Mouse (Mus musculus): ENCODE results near the gene Dok3. TPM values are rescaled to one million over a fixed set of nuclear protein-coding genes. Genes with fewer than 3 reads are reported as not detected.
"Not testable (repeated sequence)": the region's sequence is repeated elsewhere in the genome, so short reads cannot be mapped to it uniquely, and the experiment has no call there.

Dok3 gene
- polyA plus RNA-seq (2015; fragmentation: Nextera tagmentation; extraction: Ambion mirVana) = 2.3 and 2.8 TPM in 2 replicates

DNA sequence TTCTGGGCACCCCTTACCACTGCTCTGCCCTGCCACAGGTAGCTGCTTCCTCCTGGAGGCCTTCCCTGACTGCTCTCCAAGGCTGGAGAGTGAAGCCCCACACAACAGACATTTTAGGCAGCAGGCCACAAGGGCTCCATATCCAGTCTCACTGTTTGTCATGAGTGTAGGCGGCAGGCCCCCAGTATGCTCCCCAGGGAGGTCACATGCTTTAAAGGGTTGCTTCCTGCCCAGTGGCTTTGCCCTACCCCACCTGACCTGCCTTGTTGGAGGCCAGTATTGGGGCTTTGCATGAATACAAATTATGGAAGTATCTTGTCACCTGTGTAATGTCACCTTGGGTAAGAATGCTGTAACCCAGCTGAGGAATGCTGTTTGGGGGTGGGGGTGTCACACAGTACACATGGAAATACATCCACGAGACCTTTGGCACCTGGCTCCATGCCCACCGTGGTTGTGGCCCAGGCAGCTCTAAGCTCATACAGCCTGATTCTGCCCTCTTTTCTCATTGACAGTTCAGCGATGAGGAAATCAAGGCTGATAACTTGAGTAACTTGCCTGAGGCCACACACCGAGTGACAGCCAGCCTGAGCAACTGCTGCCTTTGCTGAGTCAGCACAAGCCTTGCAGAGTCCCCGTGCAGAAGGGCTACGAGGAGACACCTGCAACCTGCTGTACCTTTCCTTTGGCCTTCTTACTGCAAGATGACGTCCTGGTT is at the start of gene Dok3:
Gene Dok3, minus strand, starts transcription at position 99 of the 718 bp plus-strand sequence.
- 74% methylated on average over 8 of the region's 8 CpGs for WGBS
- Histone ChIP-seq H3K4me3 (no peak within 1 kb of the TSS), H3K27me3 (no peaks in the 10 kb centered on the region), H3K4me1 (no peaks in the 10 kb centered on the region), H3K9ac (no peak within 1 kb of the TSS), H3K9me3 (no peaks in the 10 kb centered on the region), H3K27ac (no peak within 1 kb of the TSS), H3K36me3 (peaks cover 56% of the 10 kb centered on the region), H3K4me2 (no peak within 1 kb of the TSS)
- ATAC-seq (ENCODE audit: insufficient number of reproducible peaks, insufficient read depth, low FRiP score, low TSS enrichment, low read depth) = no peak

GRCm38 (mm10) chr13:55578086-55578485 is 49.0 kb upstream of the Dok3 start:
- no peak overlapping the region for H3K27ac ChIP-seq
- H3K4me1 ChIP-seq = no peaks in the 10 kb centered on the region
- no peaks in the 10 kb centered on the region for H3K27me3 ChIP-seq
- no peaks in the 10 kb centered on the region for H3K36me3 ChIP-seq
- no peak overlapping the region for H3K4me2 ChIP-seq
- H3K4me3 ChIP-seq = no peak overlapping the region
- ATAC-seq (ENCODE audit: insufficient number of reproducible peaks, insufficient read depth, low FRiP score, low TSS enrichment, low read depth) = no peak
- H3K9me3 ChIP-seq = no peaks in the 10 kb centered on the region
- no peak overlapping the region for H3K9ac ChIP-seq
- 63% methylated on average over 4 of the region's 4 CpGs for WGBS

DNA sequence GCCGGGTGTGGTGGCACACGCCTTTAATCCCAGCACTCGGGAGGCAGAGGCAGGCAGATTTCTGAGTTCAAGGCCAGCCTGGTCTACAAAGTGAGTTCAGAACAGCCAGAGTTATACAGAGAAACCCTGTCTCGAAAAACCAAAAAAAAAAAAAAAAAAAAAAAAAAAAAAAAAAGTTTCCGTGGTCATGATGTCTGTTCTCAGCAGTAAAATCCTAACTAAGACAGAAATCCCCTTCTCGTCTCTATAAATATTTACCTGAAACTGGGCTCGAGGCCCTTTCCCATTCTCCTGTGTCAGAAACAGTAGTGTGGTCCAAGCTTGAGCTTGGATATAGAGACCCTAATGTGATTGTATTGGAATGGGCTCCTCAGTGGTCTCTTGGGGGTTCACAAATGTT is 47.8 kb upstream of the Dok3 start:
- WGBS = 90% methylated on average over 7 of the region's 7 CpGs
- not testable (repeated sequence) for ATAC-seq (ENCODE audit: insufficient number of reproducible peaks, insufficient read depth, low FRiP score, low TSS enrichment, low read depth); H3K4me3 ChIP-seq; H3K27me3 ChIP-seq; H3K9ac ChIP-seq; H3K36me3 ChIP-seq; H3K9me3 ChIP-seq; H3K4me1 ChIP-seq; H3K4me2 ChIP-seq; H3K27ac ChIP-seq

DNA sequence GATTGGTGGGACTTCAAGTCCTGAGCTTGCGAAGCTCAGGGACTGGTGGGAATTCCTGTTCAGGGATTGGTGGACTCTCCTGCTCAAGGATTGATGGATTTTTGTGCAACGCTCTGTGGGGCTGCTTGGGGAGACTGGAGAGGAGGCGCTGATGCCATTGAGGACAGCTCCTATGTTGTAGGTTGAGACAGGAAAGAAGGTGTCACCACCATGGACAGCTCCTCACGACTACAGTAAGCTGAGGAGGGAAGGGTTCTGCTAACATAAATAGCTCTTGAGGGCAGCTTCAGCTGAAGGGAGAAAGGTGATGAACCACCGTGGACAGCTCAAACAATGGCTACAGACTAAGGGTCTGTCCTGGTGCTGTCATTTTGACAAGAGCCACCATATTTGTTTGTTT is 46.8 kb upstream of the Dok3 start:
- H3K36me3 ChIP-seq = no peaks in the 10 kb centered on the region
- no peak overlapping the region for H3K9ac ChIP-seq
- H3K27me3 ChIP-seq = no peaks in the 10 kb centered on the region
- H3K9me3 ChIP-seq = no peaks in the 10 kb centered on the region
- peaks cover 5% of the 10 kb centered on the region for H3K4me1 ChIP-seq
- H3K27ac ChIP-seq = no peak overlapping the region
- H3K4me3 ChIP-seq = no peak overlapping the region
- 57% methylated on average over 5 of the region's 5 CpGs for WGBS
- ATAC-seq (ENCODE audit: insufficient number of reproducible peaks, insufficient read depth, low FRiP score, low TSS enrichment, low read depth) = no peak
- H3K4me2 ChIP-seq = no peak overlapping the region

GRCm38 (mm10) chr13:55574321-55574720 is 45.2 kb upstream of the Dok3 start:
- ATAC-seq (ENCODE audit: insufficient number of reproducible peaks, insufficient read depth, low FRiP score, low TSS enrichment, low read depth) = no peak
- no peak overlapping the region for H3K4me2 ChIP-seq
- H3K9me3 ChIP-seq = no peaks in the 10 kb centered on the region
- no peaks in the 10 kb centered on the region for H3K36me3 ChIP-seq
- peaks cover 12% of the 10 kb centered on the region for H3K4me1 ChIP-seq
- H3K9ac ChIP-seq = no peak overlapping the region
- 69% methylated on average over 5 of the region's 5 CpGs for WGBS
- no peak overlapping the region for H3K4me3 ChIP-seq
- H3K27ac ChIP-seq = no peak overlapping the region
- no peaks in the 10 kb centered on the region for H3K27me3 ChIP-seq

DNA sequence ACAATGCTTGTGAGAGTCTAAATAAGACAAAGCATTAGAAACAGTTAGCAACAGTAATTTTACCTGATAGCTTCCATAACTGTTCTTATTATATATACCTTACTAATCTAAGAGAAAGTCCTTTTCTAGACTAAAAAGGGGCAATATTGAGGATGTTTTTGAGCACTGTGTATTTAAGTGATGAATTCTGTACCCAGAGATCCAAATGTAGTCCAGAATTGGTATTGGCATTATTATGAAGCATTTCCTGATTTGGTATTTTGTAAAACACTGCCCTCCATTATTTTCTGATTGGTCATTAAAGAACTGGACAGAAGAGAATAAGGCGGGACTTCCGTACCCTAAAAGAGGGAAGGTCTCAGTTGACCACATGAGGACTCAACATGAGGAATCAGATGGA is 44.3 kb upstream of the Dok3 start, which contains the start of gene Tmed9:
Gene Tmed9, plus strand, starts transcription at position 301 of the 400 bp plus-strand sequence.
- no peak for ATAC-seq (ENCODE audit: insufficient number of reproducible peaks, insufficient read depth, low FRiP score, low TSS enrichment, low read depth)
- Histone ChIP-seq H3K4me2 (no peak within 1 kb of the TSS), H3K9me3 (no peaks in the 10 kb centered on the region), H3K36me3 (peaks cover 4% of the 10 kb centered on the region; the same call in 1 of the 2 replicates), H3K9ac (no peak within 1 kb of the TSS), H3K4me1 (peaks cover 17% of the 10 kb centered on the region), H3K27me3 (no peaks in the 10 kb centered on the region), H3K4me3 (no peak within 1 kb of the TSS), H3K27ac (no peak within 1 kb of the TSS)
- WGBS = 97% methylated on average over 2 of the region's 2 CpGs

GRCm38 (mm10) chr13:55571977-55572376 is 42.9 kb upstream of the Dok3 start:
- Histone ChIP-seq H3K4me2 (peak overlapping the region; percentile 98), H3K27ac (no peak overlapping the region), H3K4me1 (peaks cover 17% of the 10 kb centered on the region), H3K9ac (0 out of 2 replicates have a peak overlapping the region, but pooled peaks have one; percentile 27), H3K36me3 (peaks cover 12% of the 10 kb centered on the region), H3K27me3 (no peaks in the 10 kb centered on the region), H3K4me3 (0 out of 2 replicates have a peak overlapping the region, but pooled peaks have one; percentile 1), H3K9me3 (no peaks in the 10 kb centered on the region)
- no peak for ATAC-seq (ENCODE audit: insufficient number of reproducible peaks, insufficient read depth, low FRiP score, low TSS enrichment, low read depth)
- WGBS = 63% methylated on average over 2 of the region's 2 CpGs

DNA sequence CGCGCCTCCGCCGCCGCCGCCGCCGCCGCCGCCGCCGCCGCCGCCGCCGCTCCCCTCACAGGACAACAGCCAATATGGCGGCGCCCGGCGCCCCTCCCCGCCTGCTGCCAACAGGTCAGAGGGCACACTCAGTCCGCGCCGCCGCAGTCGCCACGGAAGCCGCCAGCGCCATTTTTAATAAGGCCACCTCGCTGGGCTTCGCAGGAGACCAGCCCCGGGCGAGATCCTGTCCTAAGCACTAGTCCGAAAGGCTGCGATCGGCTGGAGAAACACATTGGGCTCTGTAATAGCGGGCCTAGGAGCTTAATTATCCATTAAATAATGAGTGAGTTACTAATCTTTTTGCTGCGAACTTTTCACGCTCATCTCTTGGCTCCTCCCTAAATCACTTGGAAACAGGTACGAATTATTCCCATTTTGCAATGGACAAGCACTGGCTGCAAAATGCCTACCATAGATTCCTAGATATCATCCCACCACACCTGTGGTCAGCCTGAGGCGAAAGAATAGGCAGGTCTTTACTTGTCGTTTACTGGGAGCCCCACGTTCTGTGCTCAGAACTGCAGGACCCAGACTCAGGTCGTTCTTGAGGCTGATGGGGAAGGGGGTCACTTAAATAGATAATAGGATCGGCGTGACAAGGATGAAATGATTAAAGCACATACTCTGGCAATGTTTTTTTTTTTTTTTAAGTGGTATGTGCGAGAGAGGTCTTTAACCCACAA is 42.1 kb upstream of the Dok3 start, which contains the start of gene Fam193b:
Gene Fam193b, minus strand, starts transcription at position 94 of the 725 bp plus-strand sequence.
- H3K27ac ChIP-seq = peak within 1 kb of the TSS; percentile 91
- H3K4me3 ChIP-seq = peak within 1 kb of the TSS; percentile 98
- WGBS = 1% methylated on average over 46 of the region's 47 CpGs
- H3K9ac ChIP-seq = peak within 1 kb of the TSS; percentile 98
- peaks cover 17% of the 10 kb centered on the region for H3K4me1 ChIP-seq
- peak; percentile 75 for ATAC-seq (ENCODE audit: insufficient number of reproducible peaks, insufficient read depth, low FRiP score, low TSS enrichment, low read depth)
- H3K4me2 ChIP-seq = peak within 1 kb of the TSS; percentile 98
- no peaks in the 10 kb centered on the region for H3K27me3 ChIP-seq
- H3K9me3 ChIP-seq = no peaks in the 10 kb centered on the region
- peaks cover 16% of the 10 kb centered on the region for H3K36me3 ChIP-seq

DNA sequence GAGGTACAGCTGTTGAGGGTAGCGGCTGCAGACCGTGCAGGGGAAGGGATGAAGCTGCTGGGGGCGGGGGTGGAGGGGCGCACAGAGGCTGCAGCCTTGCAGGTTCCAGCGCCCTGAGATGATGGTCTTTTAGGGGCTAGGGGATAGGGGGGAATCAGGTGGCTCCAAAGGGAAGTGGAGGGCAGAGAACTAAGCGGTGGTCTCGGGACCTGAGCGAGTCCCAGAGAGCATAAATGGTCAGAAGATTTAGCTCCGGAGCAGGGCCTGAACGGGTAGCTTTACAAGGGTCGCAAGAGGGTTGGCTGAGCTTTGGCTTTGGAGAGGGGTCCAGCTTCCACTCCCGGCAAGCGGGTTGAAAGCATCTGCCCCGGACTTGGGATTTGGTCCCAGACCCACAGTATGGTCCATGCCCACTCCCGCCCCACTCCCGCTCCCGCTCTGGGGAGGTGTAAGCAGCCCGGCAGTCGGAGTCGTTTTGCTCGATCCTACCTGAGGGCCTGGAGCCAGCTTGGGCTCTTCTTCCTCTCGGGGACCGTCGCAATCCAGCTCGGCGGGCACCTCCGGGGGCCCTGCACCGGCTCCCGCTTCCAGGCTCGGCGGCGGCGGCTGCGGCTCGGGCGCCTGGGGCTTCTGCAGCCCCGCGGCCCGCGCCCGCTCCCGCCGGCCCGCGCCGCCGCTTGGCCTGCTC is 41.3 kb upstream of the Dok3 start:
- peak; percentile 65 for ATAC-seq (ENCODE audit: insufficient number of reproducible peaks, insufficient read depth, low FRiP score, low TSS enrichment, low read depth)
- Histone ChIP-seq H3K9me3 (no peaks in the 10 kb centered on the region), H3K27me3 (no peaks in the 10 kb centered on the region), H3K4me2 (peak overlapping the region; percentile 98), H3K9ac (peak overlapping the region; percentile 98), H3K27ac (peak overlapping the region; percentile 91), H3K36me3 (peaks cover 20% of the 10 kb centered on the region), H3K4me1 (peaks cover 17% of the 10 kb centered on the region), H3K4me3 (peak overlapping the region; percentile 98)
- WGBS = under 1% methylated on average over 45 of the region's 47 CpGs

GRCm38 (mm10) chr13:55569726-55570285 is 40.7 kb upstream of the Dok3 start:
- H3K4me3 ChIP-seq = peak overlapping the region; percentile 98

DNA sequence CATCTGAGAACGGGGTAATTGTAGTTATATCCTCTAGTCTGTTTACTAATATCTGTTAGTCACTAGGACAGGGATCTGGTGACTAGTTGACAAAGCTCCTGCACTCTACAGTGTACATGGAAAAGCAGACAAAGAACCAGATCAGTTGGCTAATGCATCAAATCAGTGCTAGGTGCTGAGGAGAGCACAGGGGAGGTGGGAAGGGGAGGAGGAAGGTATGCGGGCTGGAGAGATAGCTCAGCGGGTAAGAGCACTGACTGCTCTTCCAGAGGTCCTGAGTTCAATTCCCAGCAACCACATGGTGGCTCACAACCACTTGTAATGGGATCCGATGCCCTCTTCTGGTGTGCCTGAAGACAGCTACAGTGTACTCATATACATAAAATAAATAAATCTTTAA is 39.4 kb upstream of the Dok3 start:
- not testable (repeated sequence) for H3K4me3 ChIP-seq; H3K27me3 ChIP-seq; H3K9ac ChIP-seq; H3K9me3 ChIP-seq; ATAC-seq (ENCODE audit: insufficient number of reproducible peaks, insufficient read depth, low FRiP score, low TSS enrichment, low read depth); H3K4me2 ChIP-seq; H3K27ac ChIP-seq
- Histone ChIP-seq H3K36me3 (peaks cover 22% of the 10 kb centered on the region), H3K4me1 (peaks cover 18% of the 10 kb centered on the region)
- 83% methylated on average over 4 of the region's 4 CpGs for WGBS

More at GRCm38 (mm10) chr13:55569726-55570285, 40.7 kb upstream of the Dok3 start:
- Histone ChIP-seq H3K27me3 (no peaks in the 10 kb centered on the region), H3K36me3 (peaks cover 22% of the 10 kb centered on the region), H3K4me2 (peak overlapping the region; percentile 98), H3K4me1 (peaks cover 17% of the 10 kb centered on the region), H3K9me3 (no peaks in the 10 kb centered on the region), H3K9ac (peak overlapping the region; percentile 98), H3K27ac (peak overlapping the region; percentile 91)
- 3% methylated on average over 16 of the region's 16 CpGs for WGBS
- ATAC-seq (ENCODE audit: insufficient number of reproducible peaks, insufficient read depth, low FRiP score, low TSS enrichment, low read depth) = no peak

Measured in embryonic facial prominence, embryonic 13.5 days (tissue).